Mouse (Mus musculus) hindbrain, embryonic 13.5 days (tissue): ENCODE data around the gene Rfx5. TPM values are rescaled to one million over a fixed set of nuclear protein-coding genes. Genes with fewer than 3 reads are reported as not detected.
"Not testable (repeated sequence)": the region's sequence is repeated elsewhere in the genome, so short reads cannot be mapped to it uniquely, and the experiment has no call there.

Source experiments
- ATAC-seq: fragments of 200-750 bp; cut with Nextera tagmentation; 2 replicates; pipeline ENCODE4 v1.8.0; 2017; ENCODE audit warnings: moderate TSS enrichment; ENCODE audit not compliant: low FRiP score
- H3K27ac ChIP-seq: fragments of 300-500 bp; sonication (generic); 2 replicates; pipeline ENCODE4 v1.5.1; 2015; ENCODE audit warnings: inconsistent platforms, mild to moderate bottlenecking, moderate library complexity
- H3K27me3 ChIP-seq: fragments of 300-500 bp; sonication (generic); 2 replicates; pipeline ENCODE4 v1.6.1; 2015; ENCODE audit warnings: mild to moderate bottlenecking, inconsistent platforms
- H3K36me3 ChIP-seq: fragments of 300-500 bp; sonication (generic); 2 replicates; pipeline ENCODE4 v1.6.1; 2015; ENCODE audit warnings: mild to moderate bottlenecking, inconsistent platforms
- H3K4me1 ChIP-seq: fragments of 300-500 bp; sonication (generic); replicated peaks from 2 replicates; pipeline ENCODE4 v1.6.1; 2015; ENCODE audit warnings: inconsistent platforms
- H3K4me2 ChIP-seq: fragments of 300-500 bp; sonication (generic); 2 replicates; pipeline ENCODE4 v1.6.1; 2015; ENCODE audit warnings: inconsistent platforms, mild to moderate bottlenecking, moderate library complexity
- H3K4me3 ChIP-seq: fragments of 300-500 bp; sonication (generic); 2 replicates; pipeline ENCODE4 v1.5.1; 2015; ENCODE audit warnings: mild to moderate bottlenecking, inconsistent platforms
- H3K9ac ChIP-seq: fragments of 300-500 bp; sonication (generic); 2 replicates; pipeline ENCODE4 v1.6.1; 2015; ENCODE audit warnings: mild to moderate bottlenecking, inconsistent platforms
- H3K9me3 ChIP-seq: fragments of 300-500 bp; sonication (generic); 2 replicates; pipeline ENCODE4 v1.6.1; 2016; ENCODE audit warnings: inconsistent platforms
- WGBS: fragments of 180-500 bp; shearing (Covaris S2); methylation state at CpG from one replicate; pipeline ENCODE4 v1.1.7; 2015; 5-methylcytosine and 5-hydroxymethylcytosine counted together
- polyA plus RNA-seq: library from polyadenylated mRNA; unstranded; fragments of >200 nt; fragmentation: Nextera tagmentation; extraction: Ambion mirVana; gene quantifications from 2 replicates; pipeline ENCODE4 v1.2.1, GENCODE M21; 2015

The Rfx5 gene
- 5.4 and 5.5 TPM in 2 replicates for polyA plus RNA-seq

DNA sequence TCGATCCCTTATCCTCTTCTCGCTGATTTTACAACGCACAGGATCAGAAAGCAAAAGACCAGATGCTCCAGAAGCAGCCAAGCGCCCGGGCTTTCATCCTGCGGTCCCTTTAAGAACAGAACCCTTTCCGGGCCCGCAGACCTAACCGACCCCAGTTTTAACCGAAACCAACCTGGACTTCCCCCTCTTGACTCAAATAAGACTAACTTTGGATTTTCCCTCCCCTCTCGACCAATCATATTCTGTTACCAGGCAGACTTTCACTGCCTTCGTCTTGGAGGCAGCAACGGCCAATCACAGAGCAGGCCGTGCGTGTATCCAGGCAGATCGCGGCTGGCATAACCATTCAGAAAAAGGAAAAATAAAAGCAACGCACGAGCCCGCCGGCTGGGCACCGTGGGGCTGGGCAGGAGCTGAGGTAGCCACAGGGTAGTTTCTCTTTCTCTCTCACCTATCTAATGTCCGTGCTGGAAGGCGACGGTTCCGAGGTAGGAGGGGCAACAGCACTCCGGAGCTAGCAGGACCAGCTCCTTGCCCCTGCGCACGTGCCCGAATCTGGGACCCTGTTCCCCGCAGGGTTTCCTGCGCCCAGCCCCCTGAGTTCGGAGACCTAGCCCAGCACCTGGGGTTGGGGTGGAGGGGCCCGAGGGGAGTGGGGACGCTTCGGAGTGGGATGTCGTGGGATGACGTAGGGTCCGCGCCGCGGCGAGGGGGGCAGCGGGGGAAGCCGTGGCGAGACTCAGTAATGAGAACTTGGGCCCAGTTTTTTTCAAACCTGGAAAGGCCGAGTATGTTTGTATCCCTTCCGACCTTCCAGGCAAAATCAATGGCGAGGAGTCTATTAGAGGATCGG lies at the start of gene Rfx5:
Rfx5 (plus strand) TSS at position 312 of the 853 bp plus-strand sequence.
- Histone ChIP-seq H3K4me2 (peak within 1 kb of the TSS; percentile 52), H3K27me3 (no peaks in the 10 kb centered on the region), H3K27ac (peak within 1 kb of the TSS; percentile 97), H3K36me3 (peaks cover 35% of the 10 kb centered on the region), H3K4me3 (peak within 1 kb of the TSS; percentile 72), H3K9ac (peak within 1 kb of the TSS; percentile 90), H3K9me3 (no peaks in the 10 kb centered on the region), H3K4me1 (peaks cover 22% of the 10 kb centered on the region)
- under 1% methylated on average over 50 of the region's 50 CpGs for WGBS
- peak; percentile 97 for ATAC-seq

DNA sequence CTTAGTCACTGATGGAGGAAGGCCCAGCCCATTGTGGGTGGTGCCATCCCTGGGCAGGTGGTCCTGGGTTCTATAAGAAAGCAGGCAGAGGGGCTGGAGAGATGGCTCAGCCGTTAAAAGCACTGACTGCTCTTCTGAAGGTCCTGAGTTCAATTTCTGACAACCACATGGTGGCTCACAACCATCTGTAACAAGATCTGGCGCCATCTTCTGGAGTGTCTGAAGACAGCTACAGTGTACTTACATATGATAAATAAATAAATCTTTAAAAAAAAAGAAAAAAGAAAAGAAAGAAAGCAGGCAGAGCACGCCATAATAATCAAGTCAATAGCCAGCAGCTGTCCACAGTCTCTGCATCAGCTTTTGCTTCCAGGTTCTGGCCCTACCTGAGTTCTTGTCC lies 49.1 kb upstream of the Rfx5 start:
- not testable (repeated sequence) for H3K9me3 ChIP-seq, H3K4me1 ChIP-seq, H3K27ac ChIP-seq, H3K36me3 ChIP-seq, H3K4me3 ChIP-seq, H3K9ac ChIP-seq, ATAC-seq, H3K4me2 ChIP-seq, H3K27me3 ChIP-seq
- WGBS: 56% methylated on average over 3 of the region's 3 CpGs

DNA sequence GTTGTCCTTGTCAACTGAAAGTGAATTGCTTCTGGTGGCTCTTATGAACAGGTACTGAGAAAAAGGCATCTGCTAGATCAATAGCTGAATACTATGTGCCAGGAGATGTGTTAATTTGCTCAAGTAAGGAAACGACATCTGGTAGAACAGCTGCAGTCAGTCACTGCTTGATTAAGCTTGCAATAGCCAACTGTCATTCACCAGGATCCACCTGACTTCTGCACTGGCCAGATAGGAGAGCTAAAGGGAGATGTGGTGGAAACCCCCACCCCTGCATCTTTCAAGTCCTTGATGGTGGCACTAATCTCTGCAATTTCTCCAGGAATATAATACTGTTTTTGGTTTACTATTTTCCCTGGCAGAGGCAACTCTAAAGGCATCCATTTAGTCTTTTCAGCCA lies 47.4 kb upstream of the Rfx5 start:
- 58% methylated on average over 1 of the region's 1 CpGs for WGBS
- H3K4me3 ChIP-seq: no peak overlapping the region
- H3K9me3 ChIP-seq: no peaks in the 10 kb centered on the region
- ATAC-seq: no peak
- no peak overlapping the region for H3K4me2 ChIP-seq
- H3K4me1 ChIP-seq: 0 out of 2 replicates have a peak, but pooled peaks cover 3% of the 10 kb centered on the region
- H3K27ac ChIP-seq: no peak overlapping the region
- H3K36me3 ChIP-seq: no peaks in the 10 kb centered on the region
- H3K27me3 ChIP-seq: no peaks in the 10 kb centered on the region
- H3K9ac ChIP-seq: no peak overlapping the region

DNA sequence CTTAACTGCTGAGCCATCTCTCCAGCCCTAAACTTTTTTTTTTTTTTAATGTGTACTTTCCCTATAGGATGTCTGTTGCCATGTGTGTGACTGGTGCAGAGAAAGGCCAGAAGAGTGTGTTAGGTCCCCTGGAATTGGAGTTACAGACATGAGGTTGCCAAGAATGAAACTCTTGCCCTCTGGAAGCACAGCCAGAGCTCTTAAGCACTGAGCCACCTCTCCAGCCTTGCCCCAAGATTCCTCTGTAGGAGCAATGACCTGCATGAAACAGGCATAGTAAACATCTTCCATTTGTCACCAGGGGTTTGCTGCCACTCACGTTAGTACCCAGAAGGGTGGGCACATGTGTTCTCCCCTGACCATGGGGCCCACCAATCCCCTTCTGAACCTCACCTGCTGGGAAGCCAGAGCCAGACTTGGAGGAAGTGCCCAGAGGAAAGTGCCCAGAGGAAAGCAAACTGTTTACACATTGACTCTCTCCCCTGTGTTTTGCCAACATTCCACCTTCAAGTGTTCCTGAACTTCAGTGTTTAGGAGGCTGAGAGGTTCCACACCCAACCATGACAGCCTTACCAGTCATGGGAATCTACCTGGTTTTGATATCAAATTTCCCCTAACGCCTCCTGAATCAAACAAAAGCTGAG lies 42.7 kb upstream of the Rfx5 start:
- no peaks in the 10 kb centered on the region for H3K27me3 ChIP-seq
- no peak overlapping the region for H3K4me2 ChIP-seq
- H3K9ac ChIP-seq: no peak overlapping the region
- no peaks in the 10 kb centered on the region for H3K9me3 ChIP-seq
- no peak overlapping the region for H3K27ac ChIP-seq
- no peaks in the 10 kb centered on the region for H3K4me1 ChIP-seq
- H3K36me3 ChIP-seq: no peaks in the 10 kb centered on the region
- 80% methylated on average over 2 of the region's 2 CpGs for WGBS
- no peak overlapping the region for H3K4me3 ChIP-seq
- ATAC-seq: no peak

DNA sequence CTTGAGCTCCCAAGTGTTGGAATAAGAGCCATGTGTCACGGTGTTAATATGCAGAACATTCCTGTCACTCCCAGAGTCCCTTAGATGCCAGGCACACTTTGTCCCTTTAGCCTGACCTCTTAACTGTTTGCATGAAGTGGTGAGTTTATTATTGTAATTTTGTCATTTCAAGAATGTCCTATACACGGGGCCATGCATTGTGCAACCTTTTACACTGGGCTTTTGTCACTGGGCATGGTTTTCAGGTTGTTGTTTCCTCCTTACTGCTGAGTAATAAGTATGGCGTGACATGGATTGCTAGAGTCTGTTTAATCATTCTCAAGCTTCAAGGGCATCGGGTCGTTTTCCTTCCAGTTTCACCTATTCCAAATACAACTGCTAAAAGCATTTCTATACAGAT lies 40.1 kb upstream of the Rfx5 start:
- Histone ChIP-seq H3K27me3 (no peaks in the 10 kb centered on the region), H3K27ac (no peak overlapping the region), H3K4me1 (no peaks in the 10 kb centered on the region), H3K4me3 (no peak overlapping the region), H3K9ac (no peak overlapping the region), H3K9me3 (no peaks in the 10 kb centered on the region), H3K4me2 (no peak overlapping the region), H3K36me3 (no peaks in the 10 kb centered on the region)
- no peak for ATAC-seq
- 68% methylated on average over 5 of the region's 5 CpGs for WGBS

DNA sequence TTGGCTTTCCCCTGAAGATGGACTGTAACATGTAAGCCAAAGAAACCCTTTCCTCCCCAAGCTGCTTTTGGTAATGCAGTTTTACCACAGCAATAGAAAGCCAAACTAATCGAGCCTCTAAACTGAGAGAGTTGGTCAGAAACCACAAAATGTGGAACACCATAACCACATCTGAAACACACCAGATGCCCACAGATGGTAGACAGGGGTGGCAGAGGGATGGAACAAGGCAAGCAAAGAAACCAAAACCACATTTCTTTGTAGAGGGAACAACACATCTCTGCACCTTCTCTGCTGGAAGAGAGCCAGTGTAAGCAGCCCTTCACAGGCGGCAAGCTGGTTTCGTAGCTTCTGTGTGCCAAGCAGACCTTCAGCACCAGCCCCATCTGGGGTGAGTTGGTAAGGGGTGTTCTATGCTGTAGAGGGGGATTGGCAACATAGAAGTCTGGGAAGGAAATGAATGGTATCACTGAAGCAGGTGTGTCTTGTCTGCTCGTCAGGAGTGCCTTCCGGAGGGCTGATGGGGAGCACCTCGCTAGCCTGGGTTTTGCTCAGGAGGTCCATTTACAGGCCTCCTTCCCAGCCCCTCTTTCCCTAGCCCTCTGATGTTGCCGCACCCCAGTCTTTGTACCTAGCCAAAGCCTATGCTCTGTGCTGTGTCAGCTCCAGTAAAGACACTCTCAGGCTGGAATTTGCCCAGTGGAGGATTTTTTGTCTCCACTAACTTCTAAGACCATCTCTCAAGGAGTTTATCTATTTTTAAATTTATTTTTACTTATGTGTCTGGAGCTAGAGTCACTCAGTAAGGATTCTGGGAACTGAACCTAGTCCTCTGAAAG lies 37.8 kb upstream of the Rfx5 start:
- no peak overlapping the region for H3K4me3 ChIP-seq

DNA sequence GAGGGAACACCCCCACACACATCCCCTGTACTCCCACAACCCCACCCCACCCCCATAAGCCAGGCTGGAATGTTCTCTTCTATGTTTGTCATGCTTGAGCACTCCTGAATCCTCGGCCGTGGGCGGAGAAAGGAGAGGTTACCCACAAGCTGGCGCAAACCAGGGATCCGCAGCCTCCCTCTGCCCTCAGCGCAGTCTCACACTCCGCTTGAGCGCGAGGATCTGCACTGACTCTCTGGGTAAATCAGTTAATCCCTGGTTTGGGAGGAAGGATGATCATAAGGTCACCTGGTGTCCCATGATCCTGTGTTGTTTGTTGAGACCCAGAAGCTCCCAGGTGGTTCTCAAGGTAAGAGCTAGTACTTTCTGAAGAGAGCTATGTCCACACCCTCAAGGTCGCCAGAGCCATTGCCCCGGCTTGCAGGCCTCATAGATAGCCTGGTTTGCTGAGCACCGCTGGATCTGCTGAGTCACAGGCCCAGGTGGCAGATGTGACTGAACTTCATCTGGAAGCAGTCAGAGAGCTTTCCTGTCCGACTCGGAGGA lies 36.0 kb upstream of the Rfx5 start:
- no peak for ATAC-seq
- Histone ChIP-seq H3K4me1 (no peaks in the 10 kb centered on the region), H3K9me3 (no peaks in the 10 kb centered on the region), H3K36me3 (no peaks in the 10 kb centered on the region), H3K4me3 (no peak overlapping the region), H3K9ac (no peak overlapping the region), H3K4me2 (no peak overlapping the region), H3K27ac (no peak overlapping the region), H3K27me3 (no peaks in the 10 kb centered on the region)
- WGBS: 59% methylated on average over 14 of the region's 14 CpGs

More for the DNA sequence above, 37.8 kb upstream of the Rfx5 start:
- H3K36me3 ChIP-seq: no peaks in the 10 kb centered on the region
- no peak overlapping the region for H3K27ac ChIP-seq
- no peak for ATAC-seq
- H3K27me3 ChIP-seq: no peaks in the 10 kb centered on the region
- 91% methylated on average over 7 of the region's 7 CpGs for WGBS
- H3K9me3 ChIP-seq: no peaks in the 10 kb centered on the region
- H3K4me1 ChIP-seq: no peaks in the 10 kb centered on the region
- H3K9ac ChIP-seq: no peak overlapping the region
- H3K4me2 ChIP-seq: no peak overlapping the region

DNA sequence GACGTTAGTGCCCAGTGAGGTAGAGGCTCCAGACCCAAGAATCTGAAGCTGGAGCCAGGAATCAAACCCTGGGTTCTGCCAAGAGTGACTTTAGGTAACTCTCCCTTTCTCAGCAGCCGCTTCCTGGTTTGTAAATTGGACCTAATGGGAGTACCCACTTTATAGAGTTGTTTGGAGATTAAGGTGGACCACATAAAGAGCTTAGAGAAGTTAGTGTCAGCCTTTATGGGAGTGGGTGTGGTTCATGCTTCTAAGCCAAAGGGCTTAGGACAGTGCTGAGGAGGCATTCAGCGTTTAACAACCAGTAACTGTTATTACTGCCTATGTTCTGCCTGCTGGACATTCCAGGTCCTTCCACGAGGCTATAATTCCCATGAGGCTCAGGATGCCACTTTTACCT lies 35.0 kb upstream of the Rfx5 start:
- H3K27me3 ChIP-seq: 0 out of 2 replicates have a peak, but pooled peaks cover 2% of the 10 kb centered on the region
- H3K36me3 ChIP-seq: no peaks in the 10 kb centered on the region
- H3K4me3 ChIP-seq: no peak overlapping the region
- no peak overlapping the region for H3K9ac ChIP-seq
- H3K4me2 ChIP-seq: no peak overlapping the region
- 86% methylated on average over 4 of the region's 4 CpGs for WGBS
- H3K4me1 ChIP-seq: no peaks in the 10 kb centered on the region
- no peaks in the 10 kb centered on the region for H3K9me3 ChIP-seq
- ATAC-seq: no peak
- no peak overlapping the region for H3K27ac ChIP-seq

DNA sequence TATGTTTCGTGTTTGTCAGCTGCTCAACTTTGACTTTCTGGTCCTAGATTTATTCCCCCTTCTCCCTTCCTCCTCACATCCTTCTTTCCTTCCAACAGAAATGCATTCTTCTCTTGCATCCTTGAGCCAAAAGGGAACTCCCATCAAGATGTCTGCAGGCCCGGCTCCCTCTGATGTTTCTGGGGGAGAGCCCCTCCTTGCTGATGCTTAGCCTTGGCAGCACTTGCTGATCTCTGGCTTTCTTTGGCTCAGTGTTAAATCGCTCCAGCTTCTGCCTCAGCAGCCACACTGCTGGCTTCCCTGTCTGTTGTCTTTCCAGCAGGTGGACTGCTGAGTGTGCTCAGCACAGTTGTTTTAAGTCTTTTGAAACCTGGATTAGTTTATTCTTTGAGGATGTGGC lies 32.8 kb upstream of the Rfx5 start:
- H3K36me3 ChIP-seq: no peaks in the 10 kb centered on the region
- no peaks in the 10 kb centered on the region for H3K4me1 ChIP-seq
- H3K27ac ChIP-seq: no peak overlapping the region
- no peak overlapping the region for H3K4me2 ChIP-seq
- 0 out of 2 replicates have a peak, but pooled peaks cover 2% of the 10 kb centered on the region for H3K27me3 ChIP-seq
- WGBS: 63% methylated on average over 3 of the region's 3 CpGs
- no peak overlapping the region for H3K9ac ChIP-seq
- H3K4me3 ChIP-seq: no peak overlapping the region
- H3K9me3 ChIP-seq: no peaks in the 10 kb centered on the region
- no peak for ATAC-seq

DNA sequence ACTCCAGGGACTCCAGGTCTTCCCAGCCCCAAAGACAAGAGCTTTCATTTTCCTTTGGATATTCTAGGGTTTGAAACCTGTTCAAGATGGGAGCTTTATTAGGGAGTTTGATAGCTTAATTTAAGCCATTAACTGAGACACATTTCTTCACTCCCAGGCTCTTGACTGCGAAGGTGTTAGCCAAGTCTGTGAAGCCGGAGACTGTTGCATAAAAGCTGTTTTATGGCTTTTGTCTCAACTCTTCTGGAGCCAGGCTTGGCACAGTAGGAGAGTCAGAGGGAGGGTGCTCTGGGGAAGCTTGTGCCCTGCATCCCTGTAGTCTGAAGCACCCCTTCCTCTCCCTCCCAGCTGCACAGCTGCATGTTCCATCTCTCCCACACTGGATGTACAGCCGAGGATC lies 31.5 kb upstream of the Rfx5 start:
- 62% methylated on average over 3 of the region's 3 CpGs for whole genome bisulfite sequencing
- Histone ChIP-seq H3K36me3 (no peaks in the 10 kb centered on the region), H3K4me2 (no peak overlapping the region), H3K4me3 (no peak overlapping the region), H3K27ac (no peak overlapping the region), H3K4me1 (no peaks in the 10 kb centered on the region), H3K9me3 (no peaks in the 10 kb centered on the region), H3K9ac (no peak overlapping the region), H3K27me3 (0 out of 2 replicates have a peak, but pooled peaks cover 2% of the 10 kb centered on the region)
- ATAC-seq: no peak

DNA sequence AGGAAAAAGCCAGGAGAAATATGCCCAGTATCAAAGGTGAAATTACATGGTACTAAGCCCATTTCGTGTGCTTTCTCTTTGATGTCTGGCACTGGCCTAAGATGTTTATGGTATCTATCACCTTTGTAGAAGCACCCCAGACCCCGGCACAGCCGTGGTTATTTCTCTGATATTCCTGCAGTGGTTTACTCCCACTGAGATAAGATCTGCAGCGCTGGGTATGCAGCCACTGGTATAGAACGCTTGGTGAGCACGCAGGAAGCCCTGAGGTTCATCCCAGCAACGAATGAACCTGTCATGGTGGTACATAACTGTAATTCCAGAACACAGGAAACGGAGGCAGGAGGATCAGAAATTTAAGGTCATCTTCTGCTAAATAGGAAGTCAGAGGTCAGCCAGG lies 29.2 kb upstream of the Rfx5 start:
- H3K27ac ChIP-seq: no peak overlapping the region
- no peak overlapping the region for H3K4me3 ChIP-seq
- H3K4me1 ChIP-seq: no peaks in the 10 kb centered on the region
- WGBS: 81% methylated on average over 8 of the region's 8 CpGs
- ATAC-seq: no peak
- H3K27me3 ChIP-seq: 0 out of 2 replicates have a peak, but pooled peaks cover 2% of the 10 kb centered on the region
- H3K9ac ChIP-seq: no peak overlapping the region
- H3K4me2 ChIP-seq: no peak overlapping the region
- no peaks in the 10 kb centered on the region for H3K9me3 ChIP-seq
- H3K36me3 ChIP-seq: no peaks in the 10 kb centered on the region

DNA sequence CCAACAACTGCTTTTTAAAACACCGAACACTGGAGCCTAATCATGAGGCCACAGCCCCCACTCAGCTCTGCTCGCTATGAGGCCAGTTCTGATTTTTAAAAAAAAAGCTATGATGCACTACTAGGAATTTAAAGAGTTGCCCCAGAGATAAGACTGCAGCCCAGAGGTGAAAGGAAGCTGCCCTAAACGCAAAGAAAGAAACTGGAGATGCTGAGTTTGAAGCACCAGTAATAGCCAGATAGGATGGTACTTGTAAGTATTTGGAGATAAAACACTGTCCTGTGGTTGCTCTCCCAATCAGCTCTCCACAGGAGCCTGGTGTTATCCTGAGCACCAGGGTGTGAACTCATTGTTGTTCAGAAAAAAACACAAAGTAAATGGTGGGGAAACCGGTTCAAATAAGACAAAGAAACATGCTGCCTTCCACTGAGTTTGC lies 27.6 kb upstream of the Rfx5 start:
- not testable (repeated sequence) for H3K9me3 ChIP-seq, H3K4me3 ChIP-seq, H3K36me3 ChIP-seq, H3K9ac ChIP-seq, H3K27ac ChIP-seq, ATAC-seq, H3K4me2 ChIP-seq, H3K4me1 ChIP-seq, H3K27me3 ChIP-seq
- WGBS: 49% methylated on average over 4 of the region's 4 CpGs
